Mouse (Mus musculus) heart, postnatal 0 days (tissue): ENCODE measurements around the gene Ksr2. TPM values are rescaled to one million over a fixed set of nuclear protein-coding genes. Genes with fewer than 3 reads are reported as not detected.

Experiments
- ATAC-seq: fragments of 200-750 bp; cut with Nextera tagmentation; 2 replicates; pipeline ENCODE4 v1.8.0; 2017; ENCODE audit warnings: low read depth, moderate number of reproducible peaks, moderate library complexity; ENCODE audit not compliant: insufficient read depth
- DNase-seq: peaks from one replicate; pipeline ENCODE4 v3.0.0-alpha.2; 2016; ENCODE audit warnings: low spot score
- H3K27ac ChIP-seq: fragments of 300-500 bp; sonication (generic); 2 replicates; pipeline ENCODE4 v1.5.1; 2014; ENCODE audit warnings: low read depth, mild to moderate bottlenecking
- H3K27me3 ChIP-seq: fragments of 300-500 bp; sonication (generic); 2 replicates; pipeline ENCODE4 v1.6.1; 2014; ENCODE audit warnings: low read length, mixed read lengths; ENCODE audit not compliant: control insufficient read depth, insufficient read depth
- H3K36me3 ChIP-seq: fragments of 300-500 bp; sonication (generic); replicated peaks from 2 replicates; pipeline ENCODE4 v1.6.1; 2014; ENCODE audit warnings: low read length, mixed read lengths; ENCODE audit not compliant: control insufficient read depth, insufficient read depth
- H3K4me1 ChIP-seq: fragments of 300-500 bp; sonication (generic); 2 replicates; pipeline ENCODE4 v1.6.1; 2014; ENCODE audit warnings: antibody characterized with exemption; ENCODE audit not compliant: control insufficient read depth, insufficient read depth
- H3K4me2 ChIP-seq: fragments of 300-500 bp; sonication (generic); 2 replicates; pipeline ENCODE4 v1.6.1; 2014; ENCODE audit warnings: low read depth, mild to moderate bottlenecking, low read length, moderate library complexity
- H3K4me3 ChIP-seq: fragments of 300-500 bp; sonication (generic); 2 replicates; pipeline ENCODE4 v1.5.1; 2014; ENCODE audit warnings: low read depth, low read length
- H3K9ac ChIP-seq: fragments of 300-500 bp; sonication (generic); replicated peaks from 2 replicates; pipeline ENCODE4 v1.6.1; 2014; ENCODE audit warnings: low read depth, low read length, mixed read lengths
- H3K9me3 ChIP-seq: fragments of 300-500 bp; sonication (generic); replicated peaks from 2 replicates; pipeline ENCODE4 v1.6.1; 2016; ENCODE audit warnings: low read length; ENCODE audit not compliant: control insufficient read depth
- CTCF ChIP-seq: IDR thresholded peaks from 2 replicates; pipeline ENCODE4 v1.5.1; 2016; ENCODE audit warnings: antibody characterized with exemption, control low read depth, low read depth
- EP300 ChIP-seq: IDR thresholded peaks from 2 replicates; pipeline ENCODE4 v1.6.1; 2016; ENCODE audit warnings: antibody characterized with exemption, low read depth
- WGBS: fragments of 180-500 bp; shearing (Covaris S2); extraction: QIAGEN DNeasy Blood & Tissue Kit; methylation state at CpG from one replicate; pipeline ENCODE4 v1.1.7; 2014; 5-methylcytosine and 5-hydroxymethylcytosine counted together
- polyA plus RNA-seq: library from polyadenylated mRNA; unstranded; fragments of >200 nt; fragmentation: Nextera tagmentation; extraction: Ambion mirVana; gene quantifications from 2 replicates; pipeline ENCODE4 v1.2.1, GENCODE M21; 2015
- total RNA-seq: library from RNA; depleted of rRNA; stranded (reverse); fragments of >200 nt; gene quantifications from 2 replicates; pipeline ENCODE4 v1.2.3, GENCODE M21; 2014; ENCODE audit warnings: low replicate concordance

Ksr2 gene
- total and polyA plus RNA-seq, 2 experiments from 2014 or later, result under 0.01 TPM; not detected in 1

DNA sequence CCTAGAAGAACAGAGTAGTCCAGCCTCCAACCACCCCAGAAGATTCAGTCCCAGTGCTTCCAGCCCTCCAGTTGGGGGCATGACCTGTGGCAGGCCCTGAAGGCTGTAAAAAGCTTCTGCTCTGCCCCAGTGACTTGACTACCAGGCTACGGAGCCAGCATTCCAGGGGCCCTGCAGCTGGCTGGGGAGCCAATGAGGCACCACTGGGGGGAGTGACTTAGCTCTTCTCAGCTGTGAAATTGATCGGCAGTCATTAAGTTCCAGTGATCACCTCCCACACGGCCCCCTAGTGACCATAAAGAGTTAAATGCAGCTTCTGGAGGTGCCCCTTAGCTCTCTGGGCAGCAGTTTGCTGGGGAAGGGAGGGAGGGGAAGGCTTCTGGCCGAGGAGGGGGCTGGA is 213.1 kb downstream of the Ksr2 start:
- Histone ChIP-seq H3K4me3 (no peak overlapping the region), H3K9me3 (no peaks in the 10 kb centered on the region), H3K9ac (no peak overlapping the region), H3K4me2 (no peak overlapping the region), H3K27ac (no peak overlapping the region), H3K4me1 (no peaks in the 10 kb centered on the region), H3K27me3 (no peaks in the 10 kb centered on the region), H3K36me3 (no peaks in the 10 kb centered on the region)
- DNase-seq (no peak), ATAC-seq (no peak)
- WGBS, result 12% methylated on average over 4 of the region's 4 CpGs
- no peak for TF ChIP-seq EP300
- TF ChIP-seq CTCF, result no peak

DNA sequence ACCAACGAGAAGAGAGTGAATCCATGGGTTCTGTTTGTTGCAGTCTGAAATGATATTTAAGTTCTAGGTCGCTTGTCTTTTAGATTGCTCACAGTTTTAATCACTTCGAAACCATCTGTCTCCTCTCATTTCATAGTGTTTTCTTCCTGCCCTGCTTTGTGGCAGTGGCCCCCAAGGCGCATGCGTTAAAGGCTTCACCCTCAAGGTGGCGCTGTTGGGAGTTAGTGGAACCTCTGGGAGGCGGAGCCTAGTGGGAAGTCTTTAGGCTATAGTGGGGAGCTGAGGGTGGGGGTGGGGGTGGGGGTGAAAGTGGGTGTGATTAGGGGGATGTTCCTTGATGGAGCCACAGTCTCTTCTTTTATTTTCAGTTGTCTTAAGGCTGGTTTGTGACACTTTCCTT is 214.6 kb downstream of the Ksr2 start:
- Histone ChIP-seq H3K4me3 (no peak overlapping the region), H3K4me2 (no peak overlapping the region), H3K9me3 (no peaks in the 10 kb centered on the region), H3K4me1 (no peaks in the 10 kb centered on the region), H3K36me3 (no peaks in the 10 kb centered on the region), H3K27ac (no peak overlapping the region), H3K27me3 (no peaks in the 10 kb centered on the region), H3K9ac (no peak overlapping the region)
- no peak for DNase-seq
- WGBS, result 43% methylated on average over 7 of the region's 7 CpGs
- no peak for ATAC-seq
- no peak for TF ChIP-seq EP300
- TF ChIP-seq CTCF, result peak; percentile 35; the same call in 1 of the 2 replicates

DNA sequence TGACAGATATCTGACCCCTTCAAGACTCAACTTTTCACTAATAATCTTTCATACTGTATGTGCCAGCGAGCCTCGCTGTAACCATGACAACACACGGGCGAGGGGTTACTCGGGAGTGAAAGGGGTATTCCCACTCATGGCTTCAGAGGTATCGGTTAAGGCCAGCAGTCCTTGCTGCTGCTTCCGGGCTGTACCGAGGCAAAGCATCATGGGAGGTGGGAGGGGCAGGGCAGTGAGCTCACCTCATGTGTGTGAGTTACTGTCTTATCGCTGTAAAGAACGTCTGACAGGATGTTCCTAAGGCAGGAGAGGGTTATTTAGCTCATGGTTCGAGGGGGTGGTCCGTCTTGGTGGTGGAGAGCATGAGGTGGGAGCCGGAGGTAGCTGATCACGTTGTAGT is 215.8 kb downstream of the Ksr2 start:
- 79% methylated on average over 14 of the region's 14 CpGs for WGBS
- DNase-seq, result no peak
- Histone ChIP-seq H3K27me3 (no peaks in the 10 kb centered on the region), H3K4me2 (no peak overlapping the region), H3K4me1 (no peaks in the 10 kb centered on the region), H3K9me3 (no peaks in the 10 kb centered on the region), H3K9ac (no peak overlapping the region), H3K27ac (no peak overlapping the region), H3K36me3 (no peaks in the 10 kb centered on the region), H3K4me3 (no peak overlapping the region)
- no peak for ATAC-seq
- no peak for TF ChIP-seq EP300
- no peak for TF ChIP-seq CTCF

DNA sequence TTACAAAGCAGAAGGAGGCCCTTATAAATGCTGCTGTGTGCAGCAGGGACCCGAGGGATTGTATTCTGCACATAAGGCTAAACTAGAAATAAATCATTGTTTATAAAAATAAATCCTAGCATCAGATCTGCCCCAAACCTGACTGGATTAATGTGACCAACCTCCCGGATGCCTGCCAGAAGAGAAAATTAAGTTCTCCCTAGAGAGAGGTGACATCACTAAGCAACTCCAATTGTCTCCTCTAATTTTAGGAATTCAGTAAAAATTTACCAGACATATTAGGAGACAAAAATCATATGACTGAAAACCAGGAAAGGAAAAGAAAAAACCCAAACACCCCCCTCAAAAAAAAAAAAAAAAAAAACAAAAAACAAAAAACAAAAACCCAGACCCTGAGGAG is 221.4 kb downstream of the Ksr2 start:
- no peaks in the 10 kb centered on the region for H3K4me1 ChIP-seq
- no peaks in the 10 kb centered on the region for H3K36me3 ChIP-seq
- DNase-seq, result no peak
- no peaks in the 10 kb centered on the region for H3K27me3 ChIP-seq
- H3K4me3 ChIP-seq, result no peak overlapping the region
- H3K4me2 ChIP-seq, result no peak overlapping the region
- no peak for TF ChIP-seq CTCF
- TF ChIP-seq EP300, result no peak
- no peak overlapping the region for H3K9ac ChIP-seq
- no peaks in the 10 kb centered on the region for H3K9me3 ChIP-seq
- H3K27ac ChIP-seq, result no peak overlapping the region
- no peak for ATAC-seq
- 75% methylated on average over 2 of the region's 2 CpGs for WGBS

DNA sequence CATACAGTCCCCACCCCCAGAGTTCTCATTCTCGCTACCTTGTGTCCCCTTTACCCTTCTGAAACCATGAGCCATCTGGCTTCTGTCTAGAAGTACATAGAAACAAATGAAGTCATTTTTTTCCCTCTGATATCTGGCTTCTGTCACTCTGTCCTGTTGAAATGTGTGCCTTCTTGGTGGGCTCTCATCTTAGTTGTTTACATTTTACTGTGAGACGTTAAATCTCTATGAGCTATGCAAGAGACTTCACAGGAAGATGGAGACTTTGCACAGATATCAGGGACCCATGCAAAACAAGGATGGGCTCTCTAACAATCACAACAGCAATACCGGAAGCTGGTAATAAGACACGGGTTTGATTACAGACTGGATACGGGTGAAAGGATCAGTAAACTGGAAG is 222.0 kb downstream of the Ksr2 start:
- Histone ChIP-seq H3K4me1 (no peaks in the 10 kb centered on the region), H3K27ac (no peak overlapping the region), H3K27me3 (no peaks in the 10 kb centered on the region), H3K36me3 (no peaks in the 10 kb centered on the region), H3K9me3 (no peaks in the 10 kb centered on the region), H3K9ac (no peak overlapping the region), H3K4me2 (no peak overlapping the region), H3K4me3 (no peak overlapping the region)
- DNase-seq, result no peak
- WGBS, result 44% methylated on average over 5 of the region's 5 CpGs
- ATAC-seq, result no peak
- TF ChIP-seq EP300 (no peak), CTCF (no peak)

DNA sequence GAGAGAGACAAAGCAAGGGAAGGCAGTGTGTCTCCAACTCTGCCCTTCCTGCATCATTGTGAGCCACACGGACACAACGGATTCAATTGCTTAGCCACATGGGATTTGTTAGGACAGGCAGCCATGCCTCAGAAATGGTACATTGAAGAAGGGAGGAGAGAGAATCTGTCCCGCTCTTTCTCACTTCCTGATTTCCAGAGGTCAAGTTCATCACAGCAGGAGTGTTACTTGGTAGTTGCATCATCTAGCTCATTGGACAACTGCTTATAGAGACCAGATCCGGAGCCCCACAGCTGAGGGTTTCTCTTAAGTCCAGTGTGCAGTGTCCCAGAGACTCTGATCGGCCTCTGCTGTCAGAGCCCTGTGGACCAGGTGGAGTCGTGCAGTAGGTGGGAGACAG is 227.8 kb downstream of the Ksr2 start:
- no peaks in the 10 kb centered on the region for H3K27me3 ChIP-seq
- no peak overlapping the region for H3K4me2 ChIP-seq
- no peak overlapping the region for H3K4me3 ChIP-seq
- no peak for ATAC-seq
- no peaks in the 10 kb centered on the region for H3K9me3 ChIP-seq
- no peak overlapping the region for H3K27ac ChIP-seq
- WGBS, result 77% methylated on average over 6 of the region's 6 CpGs
- H3K4me1 ChIP-seq, result no peaks in the 10 kb centered on the region
- DNase-seq, result no peak
- TF ChIP-seq EP300 (no peak), CTCF (no peak)
- H3K36me3 ChIP-seq, result no peaks in the 10 kb centered on the region
- no peak overlapping the region for H3K9ac ChIP-seq
